Mouse (Mus musculus) c-Kit-positive CD71-negative TER-119-negative erythroid progenitor cells, embryonic 14.5 days (primary cell): Measurements from ENCODE around the gene Fgfr2.

Source experiments
- DNase-seq: peaks from one replicate; pipeline ENCODE4 v3.0.0-alpha.2; 2013; ENCODE audit warnings: low read depth

Gene Fgfr2

GRCm38 (mm10) chr7:130222633-130223354 is 2900.4 kb downstream of the Fgfr2 start:
- DNase-seq = no peak

GRCm38 (mm10) chr7:130221661-130222387 is 2901.3 kb downstream of the Fgfr2 start:
- DNase-seq = no peak

- DNase-seq = no peak
Measured at GRCm38 (mm10) chr7:130220627-130221026, 2902.5 kb downstream of the Fgfr2 start.

GRCm38 (mm10) chr7:130219844-130220243 is 2903.3 kb downstream of the Fgfr2 start:
- no peak for DNase-seq

GRCm38 (mm10) chr7:130216272-130216671 is 2906.9 kb downstream of the Fgfr2 start:
- no peak for DNase-seq

GRCm38 (mm10) chr7:130215348-130216252 is 2907.6 kb downstream of the Fgfr2 start:
- DNase-seq = no peak

GRCm38 (mm10) chr7:130213156-130213555 is 2910.0 kb downstream of the Fgfr2 start:
- DNase-seq = no peak

- no peak for DNase-seq
Measured at GRCm38 (mm10) chr7:130211411-130211810, 2911.7 kb downstream of the Fgfr2 start.

GRCm38 (mm10) chr7:130208601-130209000 is 2914.5 kb downstream of the Fgfr2 start:
- no peak for DNase-seq

- no peak for DNase-seq
Measured at GRCm38 (mm10) chr7:130206181-130206582, 2917.0 kb downstream of the Fgfr2 start.

GRCm38 (mm10) chr7:130205140-130205539 is 2918.0 kb downstream of the Fgfr2 start:
- no peak for DNase-seq

GRCm38 (mm10) chr7:130201020-130201419 is 2922.1 kb downstream of the Fgfr2 start:
- DNase-seq = no peak

GRCm38 (mm10) chr7:130199951-130200350 is 2923.2 kb downstream of the Fgfr2 start:
- DNase-seq = no peak

- no peak for DNase-seq
Measured at GRCm38 (mm10) chr7:130199317-130199716, 2923.8 kb downstream of the Fgfr2 start.

GRCm38 (mm10) chr7:130195081-130195480 is 2928.1 kb downstream of the Fgfr2 start:
- DNase-seq = no peak

- no peak for DNase-seq
Measured at GRCm38 (mm10) chr7:130190329-130190975, 2932.7 kb downstream of the Fgfr2 start.

GRCm38 (mm10) chr7:130189901-130190300 is 2933.2 kb downstream of the Fgfr2 start:
- DNase-seq = no peak

- no peak for DNase-seq
Measured at GRCm38 (mm10) chr7:130188108-130188507, 2935.0 kb downstream of the Fgfr2 start.

GRCm38 (mm10) chr7:130184864-130185263 is 2938.3 kb downstream of the Fgfr2 start:
- no peak for DNase-seq

GRCm38 (mm10) chr7:130183960-130184359 is 2939.2 kb downstream of the Fgfr2 start:
- no peak for DNase-seq

- no peak for DNase-seq
Measured at GRCm38 (mm10) chr7:130182551-130182950, 2940.6 kb downstream of the Fgfr2 start.

GRCm38 (mm10) chr7:130178991-130179390 is 2944.2 kb downstream of the Fgfr2 start:
- DNase-seq = no peak
